Mouse (Mus musculus): ENCODE measurements at regions not wholly inside any gene's neighbourhood (a gene's known extent, or its start where the extent isn't known, plus 50 kb on each side); places are given as distances from the start of the nearest gene placed in this dataset.

DNA sequence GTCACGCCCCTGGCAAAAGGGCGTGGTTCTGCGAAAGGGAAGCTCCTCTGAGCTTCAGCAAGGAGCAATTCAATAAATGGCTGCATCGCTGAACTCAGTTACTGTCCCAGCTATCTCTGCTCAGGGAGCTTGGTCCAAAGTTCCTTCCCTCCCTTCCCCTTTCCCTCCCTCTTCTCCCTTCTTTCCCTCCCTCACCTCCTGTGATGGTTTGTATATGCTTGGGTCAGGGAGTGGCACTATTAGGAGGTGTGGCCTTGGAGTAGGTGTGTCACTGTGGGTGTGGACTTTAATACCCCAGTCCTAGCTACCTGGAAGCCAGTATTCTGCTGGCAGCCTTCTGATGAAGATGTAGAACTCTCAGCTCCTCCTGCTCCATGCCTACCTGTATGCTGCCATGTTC, 120.5 kb downstream of the Erv3 start:
- no peak for DNase-seq (ENCODE audit: low spot score)

DNA sequence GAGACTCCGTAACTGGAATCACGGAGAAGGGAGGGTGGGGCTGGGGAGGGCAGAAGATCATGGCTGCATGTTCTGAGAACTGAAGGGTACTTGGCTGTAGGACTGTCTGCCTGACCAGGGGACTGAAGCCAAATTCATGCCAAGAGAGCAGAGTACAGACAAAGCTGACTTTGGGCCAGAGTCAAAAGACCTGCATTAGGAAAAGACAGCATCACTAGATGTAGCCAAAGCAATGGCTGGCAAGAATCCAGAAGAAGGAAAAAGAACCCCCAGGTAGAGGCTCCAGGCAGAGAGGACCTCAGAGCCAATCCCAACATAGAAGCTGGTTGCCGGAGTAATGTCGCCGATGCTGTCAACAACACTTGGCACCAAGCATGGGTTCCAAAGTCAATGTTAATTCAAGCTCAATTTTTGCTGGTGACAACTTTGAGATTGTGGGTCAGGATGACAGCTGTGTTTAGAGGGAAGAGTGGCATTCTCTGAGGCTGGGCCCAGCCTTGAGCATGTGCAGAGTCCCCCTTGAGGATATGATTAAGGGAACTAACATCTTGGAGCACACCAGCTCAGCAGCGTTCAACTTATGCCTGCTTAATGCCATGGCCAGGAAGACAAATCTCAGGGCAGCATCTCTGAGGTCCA, 124.7 kb downstream of the Erv3 start:
- DNase-seq (ENCODE audit: low spot score): no peak

DNA sequence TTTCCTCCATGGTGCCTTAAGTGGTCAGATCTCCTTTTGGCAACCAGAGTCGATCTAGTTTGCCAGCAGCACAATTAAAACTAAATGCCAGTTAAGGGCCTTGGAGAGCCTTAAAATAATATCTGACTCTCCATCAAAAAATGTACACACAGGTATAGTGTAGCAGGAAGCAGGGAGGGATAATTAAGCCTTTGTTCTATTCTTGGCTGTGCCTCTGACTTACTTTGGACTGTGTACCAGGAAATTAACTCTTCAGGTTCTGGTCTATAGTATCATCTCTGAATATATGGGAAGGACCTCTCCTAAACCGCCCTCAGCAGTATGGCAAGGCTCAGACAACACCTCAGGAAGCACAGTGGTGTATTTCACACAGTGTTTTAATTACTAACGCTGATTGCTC, 133.0 kb downstream of the Erv3 start:
- DNase-seq (ENCODE audit: low spot score): no peak

DNA sequence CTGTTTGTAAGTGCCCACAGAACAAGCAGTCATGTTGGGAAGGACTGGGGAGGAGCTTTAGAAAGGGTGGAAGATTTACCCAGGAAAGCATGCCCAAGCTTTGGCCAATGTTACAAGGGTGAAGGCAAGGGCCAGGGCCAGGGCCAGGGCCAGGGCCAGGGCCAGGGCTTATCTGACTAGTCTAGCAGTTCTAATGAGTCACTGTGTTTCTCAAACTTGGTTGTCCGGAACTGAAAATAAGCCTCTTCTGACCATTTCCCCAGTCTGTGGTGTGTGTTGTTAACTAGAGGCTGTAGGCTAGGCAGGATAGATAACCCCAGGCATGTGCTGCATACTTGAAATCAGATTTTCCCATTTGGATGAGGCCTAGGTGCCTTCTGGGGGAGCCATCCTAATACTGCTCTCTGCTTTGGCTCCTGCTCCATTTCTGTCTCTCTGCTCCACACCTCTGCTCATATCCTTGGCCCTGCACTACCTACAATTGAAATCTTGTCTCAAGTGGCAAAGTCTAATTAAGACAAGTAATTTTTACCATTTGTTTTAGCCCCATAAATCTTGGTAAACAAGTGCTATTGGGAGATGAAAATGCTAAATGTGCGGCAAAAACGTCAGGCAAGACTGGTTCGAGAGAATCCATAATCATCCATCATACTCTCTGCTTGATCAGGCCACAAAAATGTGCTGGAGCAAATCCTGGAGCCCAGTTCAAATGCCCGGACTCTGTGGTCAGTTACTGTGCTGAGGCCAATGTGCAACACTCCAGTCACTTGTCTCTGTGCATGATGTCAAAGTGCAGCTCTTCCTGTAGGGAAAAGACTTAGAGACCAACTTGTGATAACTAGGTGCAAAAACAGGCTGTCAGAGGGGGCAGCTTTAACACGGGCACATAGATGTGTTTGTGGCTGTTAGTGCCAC, 137.7 kb downstream of the Erv3 start:
- no peak for DNase-seq (ENCODE audit: low spot score)

DNA sequence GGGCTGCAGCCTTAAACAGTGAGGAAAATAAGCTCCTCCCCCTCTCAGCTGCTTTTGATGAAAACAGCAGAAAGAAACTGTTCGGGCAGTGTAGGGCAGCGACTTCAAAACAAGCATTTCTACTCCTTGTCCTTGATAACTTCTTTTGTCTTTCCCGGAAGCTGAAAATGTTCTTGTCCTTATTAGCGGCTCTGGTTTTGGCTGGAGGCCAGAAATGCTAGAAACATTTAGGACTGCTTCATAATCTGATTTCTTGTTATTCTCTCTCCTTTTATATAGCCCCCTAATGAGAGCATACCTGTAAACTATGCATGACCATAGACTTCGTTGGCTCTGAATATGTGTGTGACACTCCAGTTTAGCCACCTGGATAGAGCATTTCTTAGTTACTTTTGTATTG, 142.0 kb downstream of the Erv3 start:
- no peak for DNase-seq (ENCODE audit: low spot score)

DNA sequence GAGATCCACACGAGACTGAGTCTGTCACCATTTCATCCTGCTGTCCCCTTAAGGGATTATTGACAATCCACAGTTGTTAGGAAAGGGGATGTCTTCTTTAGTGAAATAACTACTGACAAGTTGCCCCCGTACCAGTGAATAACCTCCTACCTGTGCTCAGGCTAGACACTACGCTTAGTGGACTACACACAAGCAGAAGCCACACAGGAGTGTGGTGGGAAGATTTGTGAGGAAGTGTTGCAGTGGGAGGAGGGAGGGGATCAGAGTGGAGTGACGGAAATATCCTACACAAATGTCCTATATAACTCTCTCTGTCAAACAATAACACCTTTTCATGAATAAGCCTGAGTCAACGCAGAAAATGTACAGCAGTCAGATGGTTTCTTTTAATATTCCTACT, 142.7 kb downstream of the Erv3 start:
- no peak for DNase-seq (ENCODE audit: low spot score)

DNA sequence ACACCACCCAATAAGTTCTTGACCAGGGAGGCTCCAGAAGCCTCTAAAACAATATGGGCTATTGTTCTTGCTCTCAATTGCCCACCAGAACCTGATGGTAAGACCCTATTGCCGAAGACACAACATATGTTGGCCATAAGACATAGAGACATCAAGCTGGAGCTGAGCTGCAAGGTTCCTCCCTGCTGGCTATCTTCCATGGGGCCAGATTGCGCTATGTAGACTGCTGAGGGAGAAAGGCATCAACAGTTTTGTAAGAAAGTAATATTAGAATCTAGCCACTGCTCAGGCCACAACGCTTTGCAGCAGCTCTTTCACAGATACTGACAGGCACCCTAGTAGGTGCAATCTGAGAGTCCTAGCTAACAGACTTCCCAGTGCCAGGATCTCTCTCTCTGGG, 144.2 kb downstream of the Erv3 start:
- no peak for DNase-seq (ENCODE audit: low spot score)

DNA sequence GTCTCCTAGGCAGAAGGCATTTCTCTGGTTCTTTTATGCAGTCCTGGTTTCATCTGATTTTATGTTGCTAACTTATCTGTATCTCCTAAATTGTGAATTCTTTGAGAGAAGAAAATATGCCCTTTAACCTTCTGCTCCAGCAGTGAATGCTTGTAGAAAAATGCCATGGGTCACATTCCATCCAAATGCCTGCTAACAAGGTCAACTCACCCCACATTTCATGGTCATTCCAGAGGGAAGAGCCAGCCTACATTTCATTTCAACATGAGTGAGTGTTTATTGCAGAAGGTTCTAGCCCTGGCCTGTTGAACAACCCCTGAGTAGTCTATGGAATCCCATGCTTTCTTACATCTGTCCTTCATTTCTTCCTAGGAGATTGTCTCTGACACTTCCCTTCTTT, 147.7 kb downstream of the Erv3 start:
- no peak for DNase-seq (ENCODE audit: low spot score)

DNA sequence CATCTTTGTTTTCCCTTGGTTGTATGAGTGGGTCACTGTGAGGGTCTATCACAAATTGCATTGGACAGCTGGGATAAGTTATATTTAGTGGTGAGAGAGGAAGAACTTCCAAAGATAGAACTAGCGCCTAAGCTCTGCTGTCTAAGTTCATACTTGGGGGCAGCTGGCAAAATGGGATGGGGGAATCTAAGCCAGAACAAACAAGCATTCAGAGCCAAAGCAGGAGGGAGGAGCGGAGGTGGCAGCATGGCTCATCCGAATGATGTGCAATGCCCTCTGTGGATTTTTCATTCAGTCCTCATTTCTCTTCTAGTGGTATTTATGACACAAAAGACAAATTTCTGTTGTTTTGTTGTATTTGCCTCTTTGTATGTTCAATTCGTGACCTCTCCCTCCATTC, 144.5 kb upstream of the Adra1d start:
- DNase-seq (ENCODE audit: low spot score): peak; percentile 41

DNA sequence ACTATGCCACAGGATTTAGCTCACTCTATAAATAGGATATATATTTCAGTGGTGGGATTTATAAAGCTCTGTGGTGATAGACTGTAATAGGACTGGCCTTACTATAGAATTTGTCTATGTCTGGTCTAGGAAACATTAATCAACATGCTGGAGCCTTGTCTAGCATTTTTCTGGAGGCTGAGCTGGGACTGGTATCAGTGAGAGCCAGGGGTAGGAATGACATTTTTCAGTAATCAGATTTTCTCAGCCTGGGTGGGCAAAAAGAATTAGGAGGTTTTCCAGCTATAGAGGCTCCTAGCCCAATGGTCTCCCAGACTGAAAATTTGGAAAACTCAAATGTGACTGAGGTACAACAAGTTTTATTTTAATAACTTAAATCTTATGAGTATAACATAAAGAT, 142.3 kb upstream of the Adra1d start:
- no peak for DNase-seq (ENCODE audit: low spot score)

DNA sequence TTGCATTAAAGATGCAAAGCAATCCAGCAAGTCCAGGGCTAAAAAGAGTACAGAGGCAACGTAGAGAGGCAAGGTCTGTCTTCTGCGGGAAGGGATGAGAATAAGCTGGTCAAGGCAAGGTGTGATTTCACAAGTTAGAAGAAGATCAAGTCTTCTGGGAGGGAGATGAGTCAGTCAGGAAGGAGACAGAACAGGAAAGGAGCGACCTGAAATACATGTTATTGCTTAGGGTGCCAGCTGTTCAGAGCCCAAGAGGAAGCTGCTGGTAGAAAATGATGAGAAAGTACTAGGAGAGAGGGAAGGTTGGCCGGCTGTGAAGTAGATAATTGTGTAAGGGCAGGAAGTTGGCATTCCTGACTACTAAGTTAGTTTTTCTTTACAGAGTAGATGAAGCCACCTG, 140.1 kb upstream of the Adra1d start:
- no peak for DNase-seq (ENCODE audit: low spot score)

DNA sequence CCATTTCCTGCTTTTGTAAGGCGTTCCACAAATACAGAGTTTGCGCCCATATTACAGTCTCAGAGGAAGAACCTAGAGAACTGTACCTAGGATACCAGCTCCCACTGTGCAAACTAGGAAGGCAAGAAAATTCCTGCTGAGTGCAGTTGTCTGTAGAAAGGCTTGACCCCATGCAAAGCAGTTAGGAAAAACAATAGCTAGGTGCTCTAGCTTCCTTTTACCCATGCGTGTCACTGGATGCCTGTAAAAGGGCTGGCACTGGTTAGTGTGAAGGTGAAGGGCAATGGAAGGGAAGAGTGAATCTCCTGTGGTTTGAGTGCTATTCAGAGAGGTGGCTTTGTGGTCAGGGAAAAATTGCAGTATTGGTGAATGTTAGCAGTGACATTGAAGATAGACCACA, 137.7 kb upstream of the Adra1d start:
- DNase-seq (ENCODE audit: low spot score): no peak

DNA sequence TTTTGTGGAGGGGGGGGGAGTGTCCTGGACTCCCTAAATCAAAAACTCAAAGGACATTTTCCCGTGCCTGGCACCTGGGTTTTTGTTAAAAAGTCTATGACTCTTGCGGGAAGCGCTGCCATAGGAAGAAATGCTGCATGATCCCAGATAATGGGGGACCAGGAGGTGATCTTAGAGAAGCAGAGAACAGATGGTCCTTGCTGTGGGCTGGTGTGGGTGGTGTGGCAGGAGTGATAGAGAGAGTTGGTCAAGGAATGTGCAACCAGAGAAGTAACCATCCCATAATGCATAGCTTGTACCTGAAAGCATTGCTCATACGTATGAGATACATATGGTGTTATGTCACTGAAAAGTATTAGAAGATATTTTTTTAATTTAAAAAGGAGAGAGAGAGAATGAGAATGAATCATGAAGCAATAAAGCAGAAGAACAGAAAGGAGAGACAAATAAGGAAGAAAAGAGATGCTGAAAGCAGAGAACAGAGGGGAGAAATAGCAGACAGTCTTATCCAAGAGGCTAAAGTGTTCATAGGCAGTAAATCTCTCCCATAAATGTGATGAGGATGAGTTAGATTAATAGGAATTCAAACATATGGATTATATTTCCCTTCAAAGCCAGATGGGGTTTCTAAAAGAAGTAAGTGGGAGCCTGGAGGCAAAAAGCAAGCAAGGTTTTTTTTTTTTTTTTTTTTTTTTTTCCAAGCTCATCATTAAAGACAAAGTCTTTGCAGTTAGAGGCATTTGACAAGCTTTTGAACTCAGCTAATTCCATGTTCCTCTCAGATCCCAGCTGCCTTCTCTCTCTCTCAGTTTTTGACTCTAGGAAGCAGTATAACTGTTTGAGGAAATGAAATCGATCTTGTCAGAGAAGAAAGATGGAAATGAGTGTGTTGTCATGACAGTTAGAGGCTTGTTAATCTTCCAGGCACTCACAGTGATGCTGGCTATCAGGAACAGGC, 136.2 kb upstream of the Adra1d start:
- no peak for DNase-seq (ENCODE audit: low spot score)

DNA sequence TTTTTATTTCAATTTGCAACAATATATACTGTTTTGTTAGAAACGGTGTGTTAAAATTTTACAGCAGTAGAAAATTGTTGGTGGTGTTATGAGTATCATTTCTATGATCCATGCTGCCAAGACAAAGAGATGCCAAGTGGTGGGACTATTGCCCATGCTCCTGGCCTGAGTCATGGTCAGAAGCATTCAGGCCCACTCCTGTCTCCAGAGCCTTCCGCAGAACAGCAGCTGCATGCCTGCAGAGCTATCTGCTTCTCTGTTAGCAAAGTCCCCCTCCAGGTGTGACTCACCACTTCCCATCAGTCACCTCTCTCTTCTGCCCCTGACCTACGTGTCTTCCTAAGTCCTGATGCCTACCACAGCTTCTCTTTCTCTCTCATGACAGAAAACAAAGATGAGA, 134.2 kb upstream of the Adra1d start:
- DNase-seq (ENCODE audit: low spot score): no peak

DNA sequence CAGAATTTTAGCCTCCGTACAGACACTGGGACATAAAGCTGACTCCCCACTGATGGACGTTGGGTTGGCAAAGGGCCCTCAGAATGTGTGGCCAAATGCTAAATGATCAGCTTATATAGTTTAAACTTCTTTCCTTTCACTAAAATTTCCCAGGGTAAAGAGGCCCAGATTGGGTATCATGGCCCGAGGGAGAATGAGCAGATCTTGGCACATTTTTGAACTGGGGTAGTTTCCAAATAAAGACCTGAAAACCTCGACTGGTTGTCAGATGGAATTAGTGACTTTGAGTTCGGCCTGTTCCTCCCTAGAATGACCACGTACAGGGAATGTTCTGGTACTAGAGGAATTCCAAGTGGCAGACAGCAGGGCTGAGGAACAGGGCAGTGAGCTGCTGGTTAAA, 127.9 kb upstream of the Adra1d start:
- no peak for DNase-seq (ENCODE audit: low spot score)

DNA sequence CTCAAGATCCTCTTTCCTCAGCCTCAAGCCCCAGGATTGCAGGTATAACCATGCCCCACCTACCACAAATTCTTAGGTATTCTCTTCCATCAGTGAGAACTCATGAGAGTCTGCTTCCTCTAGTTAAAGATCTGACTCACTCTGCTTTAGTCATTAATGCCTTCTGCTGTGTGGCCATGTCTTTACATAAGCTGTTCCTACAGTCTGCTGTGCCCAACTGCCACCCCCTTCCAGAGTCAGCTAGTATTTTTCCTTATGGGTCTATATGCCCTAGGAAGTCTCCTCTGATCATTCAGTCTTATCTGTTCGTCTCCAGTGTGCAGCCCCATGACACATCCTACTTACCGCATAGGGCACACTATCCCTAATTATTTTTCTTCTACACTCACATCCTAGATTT, 126.2 kb upstream of the Adra1d start:
- peak; percentile 26 for DNase-seq (ENCODE audit: low spot score)

DNA sequence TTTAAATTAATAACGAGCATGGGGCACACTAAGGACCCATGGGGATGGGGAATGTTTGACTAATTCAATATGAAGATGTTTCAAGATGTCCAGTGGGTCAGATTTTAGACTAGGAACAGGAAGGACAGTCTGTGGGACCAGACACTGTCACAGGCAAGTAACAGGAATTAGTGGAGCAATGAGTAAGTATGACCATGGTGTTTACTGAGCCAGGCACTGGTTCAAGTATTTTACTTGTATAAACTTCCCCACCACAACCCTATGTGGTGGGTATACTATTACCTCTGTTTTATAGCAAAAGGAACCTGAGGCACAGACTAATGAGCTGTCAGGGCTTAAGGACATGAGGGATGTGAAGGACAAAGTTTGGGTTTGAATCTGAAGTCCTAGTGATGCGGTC, 125.4 kb upstream of the Adra1d start:
- DNase-seq (ENCODE audit: low spot score): no peak

DNA sequence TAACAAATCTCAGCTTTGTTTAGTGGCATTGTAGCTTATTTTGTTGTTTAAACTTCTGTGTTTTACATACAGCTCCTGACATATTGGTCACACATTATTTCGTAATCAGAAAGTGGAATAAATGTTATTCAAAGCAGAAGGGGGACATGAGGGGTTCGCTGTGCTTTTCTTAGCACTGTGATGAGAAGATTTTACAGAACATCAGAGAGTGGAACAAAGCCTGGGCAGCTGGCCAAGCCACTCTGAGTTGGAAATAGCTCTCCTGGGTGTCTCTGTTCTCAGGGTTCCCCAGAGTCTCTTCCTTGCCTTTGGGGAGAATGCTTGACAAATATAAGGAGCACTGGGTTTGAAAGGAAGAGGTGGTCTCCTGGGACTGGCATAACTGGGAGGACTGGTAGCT, 124.7 kb upstream of the Adra1d start:
- DNase-seq (ENCODE audit: low spot score): peak; percentile 79

DNA sequence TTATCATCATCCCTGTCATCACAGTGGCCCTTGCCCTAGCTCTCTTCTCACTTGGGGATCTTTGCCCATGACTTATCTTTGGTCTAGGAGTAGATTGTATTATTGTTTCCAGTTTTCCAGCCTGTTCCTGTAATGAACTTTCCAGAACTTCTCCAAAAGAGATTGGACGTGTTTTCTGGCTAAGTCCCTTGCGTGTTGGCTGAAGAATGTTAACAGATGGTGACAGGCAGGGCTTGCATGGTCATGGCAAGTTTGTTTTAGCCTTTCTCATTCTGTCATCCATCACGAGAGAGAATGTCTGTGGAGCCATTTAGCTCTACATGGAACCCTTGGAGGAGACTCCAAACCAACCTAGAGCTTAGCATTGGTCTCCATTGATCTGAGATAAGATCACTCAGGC, 123.2 kb upstream of the Adra1d start:
- no peak for DNase-seq (ENCODE audit: low spot score)

DNA sequence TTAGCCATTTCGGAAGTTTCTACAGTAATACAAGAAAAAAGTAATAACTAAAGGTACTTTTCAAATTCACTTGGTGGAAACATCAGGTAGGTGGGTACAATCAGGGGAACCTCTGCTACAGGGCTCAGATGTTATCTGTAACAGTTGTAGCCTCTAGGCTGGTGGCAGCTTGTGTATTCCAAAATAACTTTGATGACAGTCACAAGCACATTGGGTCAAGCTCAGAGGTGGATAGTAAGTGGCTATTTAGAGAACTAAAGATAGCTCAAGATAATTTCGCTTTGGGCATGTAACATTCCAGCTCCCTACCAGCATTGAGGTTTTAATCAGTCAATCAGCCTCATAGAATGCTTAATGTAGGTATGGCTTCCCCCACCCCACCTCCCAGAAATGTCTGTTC, 121.7 kb upstream of the Adra1d start:
- no peak for DNase-seq (ENCODE audit: low spot score)

DNA sequence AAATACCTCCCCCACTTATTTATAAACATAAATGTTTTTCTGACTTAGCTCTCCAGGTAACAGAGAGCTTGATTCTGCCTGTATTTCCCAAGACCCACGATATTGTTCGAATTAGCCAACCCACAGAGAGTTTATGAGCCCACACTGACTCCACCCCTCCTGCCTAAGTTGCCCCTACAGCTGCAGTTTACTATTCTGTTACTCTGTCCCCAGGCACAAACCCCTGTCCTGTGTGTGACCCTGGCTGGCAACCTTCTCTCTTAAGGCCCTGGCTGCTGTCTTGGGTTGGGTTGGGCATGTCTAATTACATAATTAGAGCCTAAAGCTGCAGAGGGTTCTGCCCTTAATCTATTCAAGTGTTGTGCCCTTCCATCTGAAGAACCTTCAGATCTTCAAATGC, 116.4 kb upstream of the Adra1d start:
- no peak for DNase-seq (ENCODE audit: low spot score)

DNA sequence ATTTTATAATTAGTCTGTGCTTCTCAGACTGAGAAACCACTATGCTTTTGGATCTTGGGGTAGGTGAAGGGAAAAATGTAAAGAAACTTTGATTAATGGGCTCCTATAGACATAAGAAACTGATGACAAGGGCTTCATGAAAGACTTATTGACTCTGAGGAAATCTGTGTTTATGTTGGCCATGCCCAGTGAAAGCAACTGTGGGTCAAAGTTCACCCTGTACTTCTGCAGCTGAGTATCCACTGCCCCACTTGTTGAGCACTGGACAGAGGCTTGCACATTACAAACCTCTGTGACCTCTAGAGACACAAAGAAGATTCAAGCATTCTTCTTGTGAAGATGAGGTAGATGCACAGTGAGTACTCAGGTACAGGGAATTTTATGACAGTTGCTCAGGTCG, 114.7 kb upstream of the Adra1d start:
- DNase-seq (ENCODE audit: low spot score): no peak

DNA sequence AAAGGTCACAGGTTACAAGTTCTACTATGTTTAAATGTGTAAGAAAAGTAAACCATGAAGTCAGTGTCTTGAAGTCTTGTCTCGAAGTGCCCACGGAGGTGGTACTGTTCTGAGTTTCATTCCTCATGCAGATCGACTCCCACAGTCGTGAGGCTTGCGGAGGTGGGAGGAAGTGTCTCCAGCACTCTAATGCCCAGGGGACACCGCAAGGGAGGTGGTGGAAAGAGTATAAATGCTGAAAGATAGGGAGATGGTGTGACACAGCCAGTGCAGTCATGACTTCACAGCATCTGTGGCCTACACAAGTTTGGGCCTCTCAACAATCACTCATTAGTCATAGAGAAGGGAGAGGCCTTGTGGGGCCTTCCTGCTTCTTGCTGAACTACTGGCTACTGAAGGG, 112.8 kb upstream of the Adra1d start:
- no peak for DNase-seq (ENCODE audit: low spot score)

Data from layer of hippocampus, adult 11-12 months (tissue).